Mouse (Mus musculus) bone marrow macrophage, adult 2 months (primary cell): ENCODE measurements around the gene Pcid2.

Experiments
- CTCF ChIP-seq: IDR thresholded peaks from 2 replicates; pipeline ENCODE4 v1.5.1; 2012; ENCODE audit warnings: low read depth, mild to moderate bottlenecking, low read length, moderate library complexity
- POLR2A ChIP-seq: IDR thresholded peaks from 2 replicates; pipeline ENCODE4 v1.6.1; 2012; ENCODE audit warnings: mild to moderate bottlenecking, low read depth, low read length, borderline replicate concordance

DNA sequence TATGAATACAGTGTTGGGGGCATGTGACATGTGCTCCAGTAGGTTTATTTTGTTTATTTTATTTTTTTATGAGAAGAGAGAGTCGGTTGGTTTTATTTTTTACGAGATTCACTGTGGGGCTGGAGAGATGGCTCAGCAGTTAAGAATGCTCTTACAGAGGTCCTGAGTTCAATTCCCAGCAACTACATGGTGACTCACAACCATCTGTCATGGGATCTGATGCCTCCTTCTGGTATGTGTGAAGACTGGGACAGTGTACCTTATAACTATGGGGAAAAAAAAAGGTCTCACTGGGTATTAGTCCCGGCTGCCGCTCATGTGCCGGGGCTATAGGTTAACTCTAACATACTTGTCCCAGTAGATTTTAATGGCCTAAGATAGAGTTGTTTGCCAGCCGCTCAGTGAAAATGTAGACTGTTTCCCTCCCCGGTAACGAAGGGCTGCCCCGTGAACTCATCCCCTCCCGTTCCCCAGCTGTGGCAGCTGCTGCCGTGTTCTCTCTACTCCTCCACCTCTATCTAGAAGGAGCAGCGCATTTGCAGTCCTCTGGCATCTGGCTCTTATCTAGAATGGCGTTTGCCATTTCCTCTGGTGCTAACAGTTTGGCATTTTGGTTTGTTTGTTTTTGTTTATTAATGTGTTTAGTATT, 2.9 kb upstream of the Pcid2 start:
- TF ChIP-seq CTCF, result no peak
- TF ChIP-seq POLR2A, result no peak
